Mouse (Mus musculus) central nervous system, embryonic 11.5 days (tissue): ENCODE measurements around the gene Lgals3. TPM values are rescaled to one million over a fixed set of nuclear protein-coding genes. Genes with fewer than 3 reads are reported as not detected.

Experiments used
- polyA plus RNA-seq: library from polyadenylated mRNA; depleted of rRNA; stranded (reverse); fragments of >200 nt; gene quantifications from 2 replicates; pipeline ENCODE4 v1.2.3, GENCODE M21; 2012; rRNA removed

The Lgals3 gene
- 1.2 and 1.5 TPM in 2 replicates for polyA plus RNA-seq

DNA sequence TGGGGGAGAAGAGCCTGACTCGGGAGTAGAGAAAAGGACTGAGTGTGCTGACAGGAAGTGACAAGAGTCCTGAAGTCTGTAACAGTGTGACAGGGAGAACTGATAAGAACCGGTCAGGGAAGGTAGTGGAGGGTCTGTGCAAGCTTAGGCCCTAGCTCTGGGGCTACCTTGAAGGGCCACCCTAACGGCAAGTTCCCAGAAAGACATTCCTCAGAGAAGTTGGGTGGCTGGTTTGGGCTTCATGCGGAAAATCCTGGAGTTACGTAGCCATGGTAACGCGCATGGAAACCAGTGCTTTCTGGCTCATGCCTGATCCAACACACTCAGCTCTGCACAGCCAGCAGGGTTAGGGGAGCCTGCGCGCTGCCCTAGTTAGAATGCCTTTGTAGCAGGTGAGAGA lies at the start of gene Lgals3:
Lgals3 (plus strand) TSS at position 291 of the 400 bp plus-strand sequence.

DNA sequence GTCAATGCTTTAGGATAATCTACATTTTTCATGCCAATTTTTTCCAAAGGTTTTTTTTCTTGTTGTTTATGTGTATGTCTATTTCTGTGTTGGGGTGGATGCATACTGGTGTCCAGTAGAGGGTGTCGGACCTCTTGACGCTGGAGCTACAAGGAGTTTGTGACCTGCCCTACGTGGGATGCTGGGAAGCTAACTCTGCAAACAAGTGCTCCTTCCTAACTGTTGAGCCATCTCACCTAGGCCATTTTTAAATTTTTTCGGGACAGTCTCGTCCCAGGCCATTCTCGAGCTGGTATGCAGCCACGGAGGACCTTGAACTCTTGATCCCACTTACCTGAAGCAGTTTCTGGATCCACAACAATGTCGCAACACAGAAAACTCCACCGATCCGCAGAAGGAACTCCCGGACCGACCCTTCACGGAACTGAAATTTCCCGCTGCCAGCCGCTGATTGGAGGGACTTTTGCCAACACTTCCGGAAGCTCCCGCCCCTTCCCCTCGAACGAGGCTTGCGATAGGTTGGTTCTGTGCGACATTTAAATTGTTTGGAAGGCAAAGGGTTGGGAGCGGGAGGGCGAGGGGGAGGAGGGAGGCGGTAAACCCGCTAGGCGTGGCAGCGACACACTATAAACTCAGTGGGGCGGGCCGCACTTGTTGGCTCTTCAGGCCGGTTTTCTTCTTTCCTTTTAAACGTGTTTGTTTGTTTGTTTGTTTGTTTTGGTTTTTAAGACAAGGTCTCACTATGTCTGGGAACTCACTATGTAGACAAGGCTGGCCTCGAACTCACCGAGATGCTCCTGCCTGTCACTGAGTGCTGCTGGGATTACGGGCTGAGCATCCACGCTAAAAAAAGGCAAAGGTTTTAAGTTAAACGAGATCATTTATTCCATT lies 50.5 kb downstream of the Lgals3 start, which contains the start of gene Dlgap5:
Dlgap5 (minus strand) TSS at position 633 of the 891 bp plus-strand sequence.

Other genes with a start within 250 kb of the Lgals3 start
- 1.0 and 1.8 TPM in 2 replicates for gene Gch1, start 178.3 kb upstream of the Lgals3 start, polyA plus RNA-seq
- gene Wdhd1, start 90.9 kb upstream of the Lgals3 start, polyA plus RNA-seq = 48.1 and 87.3 TPM in 2 replicates
- gene Socs4, start 90.8 kb upstream of the Lgals3 start, polyA plus RNA-seq = 9.1 and 12.3 TPM in 2 replicates
- gene Mapk1ip1l, start 69.5 kb upstream of the Lgals3 start, polyA plus RNA-seq = 54.6 and 85.6 TPM in 2 replicates
- 63.3 and 76.0 TPM in 2 replicates for gene Dlgap5, start 50.7 kb downstream of the Lgals3 start, polyA plus RNA-seq
- gene Fbxo34, start 82.7 kb downstream of the Lgals3 start, polyA plus RNA-seq = 12.9 and 18.8 TPM in 2 replicates
- 12.4 and 12.9 TPM in 2 replicates for gene Atg14, start 202.9 kb downstream of the Lgals3 start, polyA plus RNA-seq